Mouse (Mus musculus) cortical plate, adult 2 months (tissue): Measurements from ENCODE around the gene Gucy1b2.

Experiments used
- CTCF ChIP-seq: fragments of 200-500 bp; IDR thresholded peaks from 2 replicates; pipeline ENCODE4 v1.5.1; 2011; ENCODE audit warnings: mild to moderate bottlenecking, control low read depth, low read length; ENCODE audit not compliant: insufficient read depth; ENCODE audit errors: extremely low read depth
- POLR2A ChIP-seq: fragments of 200-500 bp; IDR thresholded peaks from 2 replicates; pipeline ENCODE4 v1.6.1; 2011; ENCODE audit warnings: mild to moderate bottlenecking, low read length, control low read depth; ENCODE audit not compliant: insufficient read depth; ENCODE audit errors: extremely low read depth

- TF ChIP-seq POLR2A (no peak), CTCF (no peak)
These were observed 80.4 kb downstream of the Gucy1b2 start for GRCm38 (mm10) chr14:62375694-62376093.
